Mouse (Mus musculus) c-Kit-positive CD71-negative TER-119-negative erythroid progenitor cells, embryonic 14.5 days (primary cell): ENCODE data around the gene L3mbtl3.

ENCODE experiments used
- DNase-seq: peaks from one replicate; pipeline ENCODE4 v3.0.0-alpha.2; 2013; ENCODE audit warnings: low read depth

Gene L3mbtl3

GRCm38 (mm10) chr10:26337896-26338503, 37.8 kb downstream of the L3mbtl3 start:
- DNase-seq = no peak

- no peak for DNase-seq
Measured at GRCm38 (mm10) chr10:26333966-26334365, 41.8 kb downstream of the L3mbtl3 start.

- DNase-seq = no peak
Measured at GRCm38 (mm10) chr10:26332781-26333180, 43.0 kb downstream of the L3mbtl3 start.

- DNase-seq = no peak
Measured at GRCm38 (mm10) chr10:26328843-26329242, 46.9 kb downstream of the L3mbtl3 start.

GRCm38 (mm10) chr10:26327691-26328542, 47.9 kb downstream of the L3mbtl3 start:
- no peak for DNase-seq

GRCm38 (mm10) chr10:26327291-26327690, 48.5 kb downstream of the L3mbtl3 start:
- DNase-seq = no peak

- no peak for DNase-seq
Measured at GRCm38 (mm10) chr10:26325320-26325719, 50.5 kb downstream of the L3mbtl3 start.

GRCm38 (mm10) chr10:26322344-26323051, 53.3 kb downstream of the L3mbtl3 start:
- DNase-seq = no peak

- DNase-seq = no peak
Measured at GRCm38 (mm10) chr10:26320679-26321078, 55.1 kb downstream of the L3mbtl3 start.

- no peak for DNase-seq
Measured at GRCm38 (mm10) chr10:26314327-26314726, 61.4 kb downstream of the L3mbtl3 start.

- DNase-seq = no peak
Measured at GRCm38 (mm10) chr10:26303485-26303884, 72.3 kb downstream of the L3mbtl3 start.

GRCm38 (mm10) chr10:26302336-26302735, 73.4 kb downstream of the L3mbtl3 start:
- DNase-seq = no peak

- no peak for DNase-seq
Measured at GRCm38 (mm10) chr10:26297626-26298025, 78.1 kb downstream of the L3mbtl3 start.

- no peak for DNase-seq
Measured at GRCm38 (mm10) chr10:26297200-26297599, 78.6 kb downstream of the L3mbtl3 start.

- no peak for DNase-seq
Measured at GRCm38 (mm10) chr10:26287136-26287535, 88.6 kb downstream of the L3mbtl3 start.

GRCm38 (mm10) chr10:26280009-26280408, 95.8 kb downstream of the L3mbtl3 start:
- DNase-seq = no peak

GRCm38 (mm10) chr10:26275414-26275813, 100.4 kb downstream of the L3mbtl3 start:
- DNase-seq = no peak

GRCm38 (mm10) chr10:26263744-26264459, 111.9 kb downstream of the L3mbtl3 start:
- no peak for DNase-seq

- no peak for DNase-seq
Measured at GRCm38 (mm10) chr10:26259908-26260307, 115.9 kb downstream of the L3mbtl3 start.

- no peak for DNase-seq
Measured at GRCm38 (mm10) chr10:26249426-26250165, 126.2 kb downstream of the L3mbtl3 start.

- no peak for DNase-seq
Measured at GRCm38 (mm10) chr10:26244466-26244865, 131.3 kb downstream of the L3mbtl3 start.
